Mouse (Mus musculus) cerebellum, postnatal 10 days (tissue): ENCODE measurements at regions not wholly inside any gene's neighbourhood (a gene's known extent, or its start where the extent isn't known, plus 50 kb on each side); places are given as distances from the start of the nearest gene placed in this dataset.
"Not testable (repeated sequence)": the region's sequence is repeated elsewhere in the genome, so short reads cannot be mapped to it uniquely, and the experiment has no call there.

Experiments used
- DNase-seq, 2 experiments: peaks; one replicate each; pipeline ENCODE4 v3.0.0; 2021; ENCODE audit warnings: mixed read lengths in 2 of 2

GRCm38 (mm10) chr14:92622953-92623352 is 1267.5 kb downstream of the Pcdh9 start:
- DNase-seq: no peak

- no peak for DNase-seq
Measured at GRCm38 (mm10) chr14:92615605-92616004, 1274.9 kb downstream of the Pcdh9 start.

- no peak for DNase-seq
Measured at GRCm38 (mm10) chr14:92593724-92594123, 1296.8 kb downstream of the Pcdh9 start.

GRCm38 (mm10) chr14:92591592-92592198 is 1298.8 kb downstream of the Pcdh9 start:
- DNase-seq: no peak

GRCm38 (mm10) chr14:92588236-92588635 is 1302.2 kb downstream of the Pcdh9 start:
- not testable (repeated sequence) for DNase-seq

- DNase-seq: peak; percentile 38 to 68
Measured at GRCm38 (mm10) chr14:92566986-92567385, 1323.5 kb downstream of the Pcdh9 start.
